Mouse (Mus musculus) small intestine, adult 2 months (tissue): ENCODE measurements at regions not wholly inside any gene's neighbourhood (a gene's known extent, or its start where the extent isn't known, plus 50 kb on each side); places are given as distances from the start of the nearest gene placed in this dataset.

Experiments
- CTCF ChIP-seq: fragments of 200-500 bp; IDR thresholded peaks from 2 replicates; pipeline ENCODE4 v1.5.1; 2012; ENCODE audit warnings: low read depth, mild to moderate bottlenecking, control low read depth, inconsistent platforms, low read length, moderate library complexity, mixed read lengths; ENCODE audit not compliant: insufficient replicate concordance, insufficient read length; ENCODE audit errors: extremely low read depth
- POLR2A ChIP-seq: fragments of 200-500 bp; IDR thresholded peaks from 2 replicates; pipeline ENCODE4 v1.6.1; 2012; ENCODE audit warnings: low read depth, mild to moderate bottlenecking, control low read depth, inconsistent platforms, low read length, moderate library complexity

GRCm38 (mm10) chr13:28826284-28826683, 127.2 kb downstream of the Sox4 start:
- TF ChIP-seq CTCF = no peak
- TF ChIP-seq POLR2A = no peak
